Mouse (Mus musculus): ENCODE data around the gene Lamc1. TPM values are rescaled to one million over a fixed set of nuclear protein-coding genes. Genes with fewer than 3 reads are reported as not detected.

Gene Lamc1
- total RNA-seq, 2 experiments from 2014 or later = 67.7 to 71.6 TPM

- no peak for TF ChIP-seq CTCF (IDR thresholded peaks at IDR 0.05)
- peak; percentile 7 for DNase-seq
- peak overlapping the region; percentile 46; the same call in 1 of the 2 replicates for H3K27ac ChIP-seq
- intact Hi-C loops (cut with DNase I) = loop anchor here (5.0 kb wide), 1 partner anchor 64 kb away; the partner anchor contains the start of gene Lamc1
- no peak overlapping the region for H3K4me3 ChIP-seq
Observed at GRCm38 (mm10) chr1:153268306-153268705, 64.3 kb downstream of the Lamc1 start.

- peak; percentile 17 for DNase-seq
- intact Hi-C loops (cut with DNase I) = loop anchor here (5.0 kb wide), 1 partner anchor 65 kb away; the partner anchor contains the start of gene Lamc1
- TF ChIP-seq CTCF (IDR thresholded peaks at IDR 0.05) = no peak
- no peak overlapping the region for H3K4me3 ChIP-seq
- peak overlapping the region; percentile 75; the same call in 1 of the 2 replicates for H3K27ac ChIP-seq
Observed at GRCm38 (mm10) chr1:153267730-153268129, 64.9 kb downstream of the Lamc1 start.

- Histone ChIP-seq H3K4me3 (peak overlapping the region; percentile 13; the same call in 1 of the 2 replicates), H3K27ac (peak overlapping the region; percentile 75)
- peak; percentile 24 for DNase-seq
- intact Hi-C loops (cut with DNase I) = loop anchor here (5.0 kb wide), 1 partner anchor 65 kb away; the partner anchor contains the start of gene Lamc1
- TF ChIP-seq CTCF (IDR thresholded peaks at IDR 0.05) = no peak
Observed at GRCm38 (mm10) chr1:153266891-153267290, 65.7 kb downstream of the Lamc1 start.

- no peak for TF ChIP-seq CTCF (IDR thresholded peaks at IDR 0.05)
Observed at GRCm38 (mm10) chr1:153265579-153265978, 67.0 kb downstream of the Lamc1 start.

GRCm38 (mm10) chr1:153265066-153265465 lies 67.5 kb downstream of the Lamc1 start:
- intact Hi-C loops (cut with DNase I) = loop anchor here (5.0 kb wide), 1 partner anchor 67 kb away; the partner anchor contains the start of gene Lamc1
- Histone ChIP-seq H3K4me3 (peak overlapping the region; percentile 13; the same call in 1 of the 2 replicates), H3K27ac (peak overlapping the region; percentile 75)
- TF ChIP-seq CTCF (IDR thresholded peaks at IDR 0.05) = no peak
- DNase-seq = no peak

More at GRCm38 (mm10) chr1:153265579-153265978, 67.0 kb downstream of the Lamc1 start:
- intact Hi-C loops (cut with DNase I) = loop anchor here (5.0 kb wide), 1 partner anchor 67 kb away; the partner anchor contains the start of gene Lamc1
- Histone ChIP-seq H3K27ac (peak overlapping the region; percentile 75), H3K4me3 (no peak overlapping the region)
- peak; percentile 57 for DNase-seq

GRCm38 (mm10) chr1:153259752-153260300 lies 72.8 kb downstream of the Lamc1 start:
- H3K4me3 ChIP-seq = no peak overlapping the region
- intact Hi-C loops (cut with DNase I) = no loop called here
- TF ChIP-seq CTCF (IDR thresholded peaks at IDR 0.05) = no peak
- H3K27ac ChIP-seq = peak overlapping the region; percentile 66
- DNase-seq = no peak

GRCm38 (mm10) chr1:153252540-153253210 lies 79.9 kb downstream of the Lamc1 start:
- peak; percentile 50 for DNase-seq
- intact Hi-C loops (cut with DNase I) = no loop called here
- no peak for TF ChIP-seq CTCF (IDR thresholded peaks at IDR 0.05)
- no peak overlapping the region for H3K4me3 ChIP-seq
- H3K27ac ChIP-seq = peak overlapping the region; percentile 82

- intact Hi-C loops (cut with DNase I) = no loop called here
- DNase-seq = no peak
Observed at GRCm38 (mm10) chr1:153251590-153252206, 80.9 kb downstream of the Lamc1 start.

GRCm38 (mm10) chr1:153241346-153241745 lies 91.2 kb downstream of the Lamc1 start:
- peak; percentile 55 for DNase-seq
- no peak for TF ChIP-seq CTCF (IDR thresholded peaks at IDR 0.05)
- H3K27ac ChIP-seq = peak overlapping the region; percentile 62
- H3K4me3 ChIP-seq = no peak overlapping the region
- intact Hi-C loops (cut with DNase I) = no loop called here

More at GRCm38 (mm10) chr1:153251590-153252206, 80.9 kb downstream of the Lamc1 start:
- TF ChIP-seq CTCF (IDR thresholded peaks at IDR 0.05) = no peak
- Histone ChIP-seq H3K4me3 (no peak overlapping the region), H3K27ac (peak overlapping the region; percentile 82)

- TF ChIP-seq CTCF (IDR thresholded peaks at IDR 0.05) = no peak
- intact Hi-C loops (cut with DNase I) = loop anchor here (5.0 kb wide), 4 partner anchors 72 to 152 kb away; partner anchors contain the start of gene Lamc1
- Histone ChIP-seq H3K27ac (peak overlapping the region; percentile 86), H3K4me3 (peak overlapping the region; percentile 64)
- no peak for DNase-seq
Observed at GRCm38 (mm10) chr1:153235576-153235975, 97.0 kb downstream of the Lamc1 start.

- Histone ChIP-seq H3K4me3 (no peak overlapping the region), H3K27ac (no peak overlapping the region)
- intact Hi-C loops (cut with DNase I) = no loop called here
- TF ChIP-seq CTCF (IDR thresholded peaks at IDR 0.05) = no peak
- no peak for DNase-seq
Observed at GRCm38 (mm10) chr1:153231681-153232080, 100.9 kb downstream of the Lamc1 start.

GRCm38 (mm10) chr1:153227916-153228315 lies 104.7 kb downstream of the Lamc1 start:
- H3K27ac ChIP-seq = peak overlapping the region; percentile 87
- no peak overlapping the region for H3K4me3 ChIP-seq
- intact Hi-C loops (cut with DNase I) = no loop called here
- DNase-seq = no peak
- TF ChIP-seq CTCF (IDR thresholded peaks at IDR 0.05) = no peak

GRCm38 (mm10) chr1:153227096-153227495 lies 105.5 kb downstream of the Lamc1 start:
- Histone ChIP-seq H3K4me3 (no peak overlapping the region), H3K27ac (peak overlapping the region; percentile 87)
- intact Hi-C loops (cut with DNase I) = no loop called here
- no peak for TF ChIP-seq CTCF (IDR thresholded peaks at IDR 0.05)
- DNase-seq = no peak
